Mouse (Mus musculus) monocyte, adult 5-6 weeks (primary cell): ENCODE measurements around the gene Mcm3. TPM values are rescaled to one million over a fixed set of nuclear protein-coding genes. Genes with fewer than 3 reads are reported as not detected.

ENCODE experiments used
- ATAC-seq: fragments of 153-309, 156-312 bp; replicated peaks from 2 replicates; pipeline ENCODE4 v1.8.0; 2017; ENCODE audit warnings: mild to moderate bottlenecking; ENCODE audit not compliant: low TSS enrichment, insufficient number of reproducible peaks, severe bottlenecking, poor library complexity, low FRiP score
- total RNA-seq: library from RNA; stranded (forward); fragments of 200-1000, 200-491, 200-594 nt; gene quantifications from 3 replicates; pipeline ENCODE4 v1.2.3, GENCODE M21; 2017

Gene Mcm3
- total RNA-seq: 23.9 to 38.7 TPM (median 27.2 TPM) in 3 replicates

- peak; percentile 99 for ATAC-seq
Observed at GRCm38 (mm10) chr1:20819771-20820605, at the start of gene Mcm3. Mcm3 (minus strand) TSS chr1:20820312.

- no peak for ATAC-seq
Observed at GRCm38 (mm10) chr1:20868036-20868435, 47.9 kb upstream of the Mcm3 start.

GRCm38 (mm10) chr1:20867241-20867902 is 47.3 kb upstream of the Mcm3 start:
- no peak for ATAC-seq

GRCm38 (mm10) chr1:20863452-20864172 is 43.5 kb upstream of the Mcm3 start:
- no peak for ATAC-seq

- ATAC-seq: no peak
Observed at GRCm38 (mm10) chr1:20861865-20862264, 41.8 kb upstream of the Mcm3 start.

GRCm38 (mm10) chr1:20860775-20861174 is 40.7 kb upstream of the Mcm3 start:
- no peak for ATAC-seq

GRCm38 (mm10) chr1:20856924-20857902 is 37.1 kb upstream of the Mcm3 start:
- ATAC-seq: no peak

GRCm38 (mm10) chr1:20839911-20840310 is 19.8 kb upstream of the Mcm3 start:
- no peak for ATAC-seq

GRCm38 (mm10) chr1:20836551-20837125 is 16.5 kb upstream of the Mcm3 start:
- ATAC-seq: no peak

GRCm38 (mm10) chr1:20833141-20833511 is 13.0 kb upstream of the Mcm3 start:
- no peak for ATAC-seq

GRCm38 (mm10) chr1:20832473-20833140 is 12.5 kb upstream of the Mcm3 start:
- no peak for ATAC-seq

GRCm38 (mm10) chr1:20830546-20830945 is 10.4 kb upstream of the Mcm3 start:
- ATAC-seq: no peak

- no peak for ATAC-seq
Observed at GRCm38 (mm10) chr1:20828061-20828460, 7.9 kb upstream of the Mcm3 start.

GRCm38 (mm10) chr1:20825036-20825435 is 4.9 kb upstream of the Mcm3 start:
- ATAC-seq: no peak

GRCm38 (mm10) chr1:20823906-20824305 is 3.8 kb upstream of the Mcm3 start:
- ATAC-seq: no peak

GRCm38 (mm10) chr1:20823471-20823870 is 3.4 kb upstream of the Mcm3 start:
- no peak for ATAC-seq

GRCm38 (mm10) chr1:20820959-20821358 is 847 bp upstream of the Mcm3 start:
- ATAC-seq: no peak

- ATAC-seq: no peak
Observed at GRCm38 (mm10) chr1:20817596-20817995, 2.5 kb downstream of the Mcm3 start.
